Mouse (Mus musculus) limb, embryonic 14.5 days (tissue): ENCODE results near the gene Lrrk1. TPM values are rescaled to one million over a fixed set of nuclear protein-coding genes. Genes with fewer than 3 reads are reported as not detected.

Experiments used
- ATAC-seq: fragments of 200-750 bp; cut with Nextera tagmentation; 2 replicates; pipeline ENCODE4 v1.8.0; 2017; ENCODE audit warnings: low read depth, moderate number of reproducible peaks, moderate TSS enrichment; ENCODE audit not compliant: low FRiP score
- DNase-seq: peaks from one replicate; pipeline ENCODE4 v3.0.0-alpha.2; 2015; ENCODE audit warnings: low spot score
- H3K27ac ChIP-seq: fragments of 300-500 bp; sonication (generic); replicated peaks from 2 replicates; pipeline ENCODE4 v1.5.1; 2014; ENCODE audit warnings: low read depth, mild to moderate bottlenecking, low read length, moderate library complexity, mixed read lengths
- H3K27me3 ChIP-seq: fragments of 300-500 bp; sonication (generic); 2 replicates; pipeline ENCODE4 v1.6.1; 2014; ENCODE audit warnings: low read length, mixed read lengths; ENCODE audit not compliant: control insufficient read depth, insufficient read depth
- H3K36me3 ChIP-seq: fragments of 300-500 bp; sonication (generic); 2 replicates; pipeline ENCODE4 v1.6.1; 2014; ENCODE audit warnings: mild to moderate bottlenecking, low read length, moderate library complexity, mixed read lengths; ENCODE audit not compliant: control insufficient read depth, insufficient read depth
- H3K4me1 ChIP-seq: fragments of 300-500 bp; sonication (generic); 2 replicates; pipeline ENCODE4 v1.6.1; 2014; ENCODE audit warnings: antibody characterized with exemption, low read length, mixed read lengths; ENCODE audit not compliant: control insufficient read depth, insufficient read depth
- H3K4me2 ChIP-seq: fragments of 300-500 bp; sonication (generic); replicated peaks from 2 replicates; pipeline ENCODE4 v1.6.1; 2014; ENCODE audit warnings: low read depth, mild to moderate bottlenecking, low read length, moderate library complexity; ENCODE audit not compliant: severe bottlenecking
- H3K4me3 ChIP-seq: fragments of 300-500 bp; sonication (generic); replicated peaks from 2 replicates; pipeline ENCODE4 v1.5.1; 2014; ENCODE audit warnings: low read length
- H3K9ac ChIP-seq: fragments of 300-500 bp; sonication (generic); 2 replicates; pipeline ENCODE4 v1.6.1; 2014; ENCODE audit warnings: mild to moderate bottlenecking, low read depth, low read length, moderate library complexity; ENCODE audit not compliant: severe bottlenecking
- H3K9me3 ChIP-seq: fragments of 300-500 bp; sonication (generic); 2 replicates; pipeline ENCODE4 v1.6.1; 2016; ENCODE audit warnings: low read length; ENCODE audit not compliant: control insufficient read depth
- POLR2A ChIP-seq: fragments of 200-500 bp; IDR thresholded peaks from 2 replicates; pipeline ENCODE4 v1.8.0; 2012; ENCODE audit warnings: inconsistent platforms, mild to moderate bottlenecking, moderate library complexity, borderline replicate concordance; ENCODE audit not compliant: insufficient read depth, insufficient read length; ENCODE audit errors: extremely low read depth
- WGBS: fragments of 180-500 bp; shearing (Covaris S2); extraction: QIAGEN DNeasy Blood & Tissue Kit; methylation state at CpG from one replicate; pipeline ENCODE4 v1.1.7; 2014; 5-methylcytosine and 5-hydroxymethylcytosine counted together
- polyA plus RNA-seq, 2 experiments: library from polyadenylated mRNA; depleted of rRNA in 1 of 2; stranded (reverse) in 1 of 2; unstranded in 1 of 2; fragments of >200 nt; fragmentation: Nextera tagmentation in 1 of 2; extraction: Ambion mirVana in 1 of 2; gene quantifications; 2 replicates each; pipeline versions ENCODE4 v1.2.1 to v1.2.3; 2012 to 2014

Lrrk1 gene
- polyA plus RNA-seq, 2 experiments: 13.1 to 16.1 TPM

DNA sequence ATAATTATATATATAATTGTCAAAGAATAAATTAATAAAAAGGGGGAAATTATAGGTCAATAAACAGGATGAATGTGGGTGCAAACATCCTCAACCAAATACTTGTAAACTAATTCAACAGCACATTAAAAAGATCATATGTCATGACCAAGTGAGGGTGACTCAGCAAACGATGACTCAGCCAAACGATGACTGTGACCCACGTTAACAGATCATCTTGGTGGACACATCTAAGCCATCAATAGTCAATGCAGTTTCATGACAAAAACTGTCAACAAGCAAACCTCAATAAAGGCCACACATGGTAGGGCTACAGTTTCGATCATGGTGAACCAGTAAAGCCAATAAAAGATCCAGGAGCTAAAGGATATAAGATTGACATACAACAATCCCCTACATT lies 29.1 kb downstream of the Lrrk1 start:
- WGBS: 87% methylated on average over 4 of the region's 4 CpGs
- Histone ChIP-seq H3K9me3 (peaks cover 2% of the 10 kb centered on the region; the same call in 1 of the 2 replicates), H3K36me3 (no peaks in the 10 kb centered on the region), H3K27me3 (no peaks in the 10 kb centered on the region), H3K4me3 (no peak overlapping the region), H3K4me2 (no peak overlapping the region), H3K27ac (no peak overlapping the region), H3K4me1 (no peaks in the 10 kb centered on the region), H3K9ac (no peak overlapping the region)
- TF ChIP-seq POLR2A: no peak
- DNase-seq: no peak
- ATAC-seq: no peak

DNA sequence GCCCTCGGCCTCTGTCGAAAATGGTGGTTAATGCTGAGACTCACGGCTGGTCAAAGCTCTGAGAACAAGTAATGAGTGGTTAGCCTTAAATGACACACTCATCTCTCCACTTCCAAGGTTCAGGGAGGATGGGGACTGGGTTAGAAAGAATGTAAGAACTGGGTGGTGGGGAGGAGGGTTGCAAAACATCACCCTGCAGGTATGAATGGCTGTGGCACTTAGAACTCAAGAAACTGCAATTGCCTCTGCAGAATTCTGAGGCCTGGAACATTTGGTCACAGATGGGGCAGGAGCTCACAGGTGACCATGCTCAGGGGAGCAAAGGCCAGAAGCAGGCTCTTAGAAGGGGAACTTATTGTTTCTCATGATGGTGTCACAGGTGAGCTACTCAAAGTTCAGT lies 29.7 kb downstream of the Lrrk1 start:
- no peak overlapping the region for H3K4me2 ChIP-seq
- TF ChIP-seq POLR2A: no peak
- 95% methylated on average over 3 of the region's 3 CpGs for WGBS

GRCm38 (mm10) chr7:66355791-66356522 lies 32.2 kb downstream of the Lrrk1 start:
- no peaks in the 10 kb centered on the region for H3K4me1 ChIP-seq
- no peak overlapping the region for H3K4me2 ChIP-seq
- ATAC-seq: no peak
- no peaks in the 10 kb centered on the region for H3K27me3 ChIP-seq
- no peak for DNase-seq
- H3K4me3 ChIP-seq: no peak overlapping the region
- no peaks in the 10 kb centered on the region for H3K36me3 ChIP-seq
- no peak overlapping the region for H3K27ac ChIP-seq
- 86% methylated on average over 8 of the region's 8 CpGs for WGBS
- H3K9ac ChIP-seq: no peak overlapping the region
- peaks cover 2% of the 10 kb centered on the region; the same call in 1 of the 2 replicates for H3K9me3 ChIP-seq
- TF ChIP-seq POLR2A: no peak

More for the DNA sequence above, 29.7 kb downstream of the Lrrk1 start:
- ATAC-seq (no peak), DNase-seq (no peak)
- Histone ChIP-seq H3K36me3 (no peaks in the 10 kb centered on the region), H3K27me3 (no peaks in the 10 kb centered on the region), H3K9me3 (peaks cover 2% of the 10 kb centered on the region; the same call in 1 of the 2 replicates), H3K9ac (no peak overlapping the region), H3K27ac (no peak overlapping the region), H3K4me1 (no peaks in the 10 kb centered on the region), H3K4me3 (no peak overlapping the region)

DNA sequence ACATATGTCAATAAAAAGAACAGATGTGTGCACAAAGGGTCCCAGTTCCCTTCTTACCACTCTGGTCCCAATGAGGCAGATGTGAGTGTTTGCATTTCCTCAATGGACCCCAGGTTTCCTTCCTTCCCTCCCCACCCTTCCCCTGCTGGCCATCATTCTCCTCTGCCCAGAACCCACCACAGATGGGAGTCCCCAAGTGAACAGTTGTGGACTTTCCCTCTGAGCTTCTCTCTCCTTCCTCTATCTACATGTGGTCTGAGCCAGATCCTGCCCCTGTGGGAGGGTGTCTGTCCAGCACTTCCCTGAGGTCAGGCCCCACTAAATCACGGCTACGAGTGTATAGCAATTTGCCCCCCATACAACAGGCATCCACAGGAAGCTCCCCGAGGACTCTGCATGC lies 33.2 kb downstream of the Lrrk1 start:
- Histone ChIP-seq H3K27me3 (no peaks in the 10 kb centered on the region), H3K4me3 (no peak overlapping the region), H3K4me1 (no peaks in the 10 kb centered on the region), H3K9me3 (no peaks in the 10 kb centered on the region), H3K36me3 (no peaks in the 10 kb centered on the region), H3K9ac (no peak overlapping the region), H3K4me2 (no peak overlapping the region), H3K27ac (no peak overlapping the region)
- DNase-seq (no peak), ATAC-seq (no peak)
- WGBS: 21% methylated on average over 3 of the region's 3 CpGs
- TF ChIP-seq POLR2A: no peak

DNA sequence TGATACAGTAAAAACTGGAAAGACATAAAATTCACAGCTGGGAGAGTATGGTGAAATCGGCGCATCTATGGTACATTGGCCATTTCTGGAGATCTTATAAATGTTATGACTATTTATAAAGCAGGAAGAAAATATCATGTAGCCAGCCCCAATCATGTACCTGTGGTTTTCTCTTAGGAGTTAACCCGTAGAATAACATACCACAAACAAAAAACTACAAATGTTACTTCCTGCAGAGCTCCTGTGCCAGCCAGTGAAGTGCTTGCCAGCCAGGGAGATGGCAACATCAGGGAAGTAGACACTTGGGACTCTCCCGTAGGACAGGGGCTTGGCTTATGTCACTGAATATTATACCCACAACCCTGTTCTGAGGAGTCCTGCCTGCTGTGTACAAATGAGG lies 37.1 kb downstream of the Lrrk1 start:
- ATAC-seq (no peak), DNase-seq (no peak)
- Histone ChIP-seq H3K9me3 (no peaks in the 10 kb centered on the region), H3K27me3 (no peaks in the 10 kb centered on the region), H3K4me1 (no peaks in the 10 kb centered on the region), H3K4me2 (no peak overlapping the region), H3K27ac (no peak overlapping the region), H3K4me3 (no peak overlapping the region), H3K9ac (no peak overlapping the region), H3K36me3 (no peaks in the 10 kb centered on the region)
- no peak for TF ChIP-seq POLR2A
- WGBS: 84% methylated on average over 4 of the region's 4 CpGs
